Mouse (Mus musculus) thymus, postnatal 14 days (tissue): ENCODE measurements around the gene Gm20219.

Experiments
- DNase-seq: peaks from one replicate; pipeline ENCODE4 v3.0.0; 2021

Gm20219 gene

DNA sequence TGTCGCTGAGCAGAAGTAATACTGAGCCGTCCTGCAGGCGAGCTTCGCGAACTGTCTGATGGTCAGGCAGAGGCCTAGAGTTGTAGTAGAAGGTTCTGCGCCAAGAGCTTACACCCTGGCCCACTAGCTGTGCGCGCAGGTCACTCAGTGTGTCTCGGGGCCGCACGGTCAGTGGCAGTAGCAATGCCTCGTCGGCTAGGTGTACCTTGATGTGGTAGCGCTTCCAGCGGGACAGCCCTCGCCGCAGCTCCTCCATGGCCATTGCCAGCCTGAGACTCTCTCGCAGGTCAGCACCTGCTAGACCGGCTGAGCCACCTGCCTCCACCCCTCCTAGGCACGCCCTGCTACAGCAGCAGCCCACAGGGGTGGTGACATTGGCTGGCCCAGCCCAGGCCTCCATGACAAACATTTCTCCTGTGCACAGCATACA lies at the start of gene Gm20219:
Gm20219 (minus strand) TSS at position 266 of the 430 bp plus-strand sequence.
- no peak for DNase-seq

- no peak for DNase-seq
Observed at GRCm38 (mm10) chr17:56604070-56604380, 49.8 kb upstream of the Gm20219 start.

GRCm38 (mm10) chr17:56603186-56604069 lies 49.2 kb upstream of the Gm20219 start:
- no peak for DNase-seq

GRCm38 (mm10) chr17:56593527-56594271 lies 39.5 kb upstream of the Gm20219 start:
- no peak for DNase-seq

GRCm38 (mm10) chr17:56592553-56592952 lies 38.4 kb upstream of the Gm20219 start:
- no peak for DNase-seq

DNA sequence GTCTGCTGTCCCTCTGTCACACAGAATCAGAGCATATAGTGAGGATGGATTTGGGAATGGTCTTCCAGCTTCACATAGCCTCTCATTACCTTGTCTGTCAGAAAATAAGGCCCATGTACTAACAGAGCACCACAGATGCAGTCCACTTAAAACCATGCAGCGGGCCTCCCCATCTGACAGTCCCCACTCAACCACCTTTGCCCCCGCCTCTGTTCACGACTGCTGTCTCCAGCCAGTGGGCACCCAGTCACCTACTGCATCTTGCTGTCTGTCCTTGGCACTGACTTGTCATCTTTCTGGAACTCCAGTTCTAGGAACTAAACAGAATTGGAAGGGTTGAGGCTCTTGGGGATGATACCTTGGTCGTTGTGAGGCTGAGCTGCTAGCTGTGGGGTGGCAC lies 34.7 kb upstream of the Gm20219 start:
- no peak for DNase-seq

GRCm38 (mm10) chr17:56587773-56588172 lies 33.6 kb upstream of the Gm20219 start:
- no peak for DNase-seq

DNA sequence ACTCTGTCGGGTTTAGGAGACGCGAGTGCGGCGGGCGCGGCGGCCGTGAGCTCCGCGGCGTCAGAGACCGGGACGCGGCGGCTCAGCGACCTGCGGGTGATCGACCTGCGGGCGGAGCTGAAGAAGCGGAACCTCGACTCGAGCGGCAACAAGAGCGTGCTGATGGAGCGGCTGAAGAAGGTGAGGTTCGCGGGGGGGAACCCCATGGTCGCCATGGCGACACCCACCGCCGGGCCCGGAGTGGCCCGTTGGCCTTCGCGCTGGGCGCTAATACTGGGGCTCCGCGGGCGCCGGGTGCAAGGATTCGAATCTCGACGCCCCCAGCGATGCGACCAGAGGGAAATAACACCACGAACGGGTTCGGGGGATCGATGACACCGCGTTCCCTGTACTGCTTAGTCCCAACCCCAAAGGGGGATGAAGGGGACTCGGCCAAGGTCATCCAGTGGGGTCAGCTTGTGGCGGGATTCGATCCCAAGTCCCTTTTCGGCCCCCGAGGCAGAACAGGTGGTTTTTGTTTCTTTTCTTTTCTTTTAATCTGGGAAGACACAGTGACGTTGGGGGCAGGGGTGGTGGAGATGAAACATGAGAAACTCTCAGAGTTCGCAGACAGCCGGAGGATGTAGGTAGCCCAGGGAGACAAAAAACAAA lies 31.1 kb upstream of the Gm20219 start:
- no peak for DNase-seq

DNA sequence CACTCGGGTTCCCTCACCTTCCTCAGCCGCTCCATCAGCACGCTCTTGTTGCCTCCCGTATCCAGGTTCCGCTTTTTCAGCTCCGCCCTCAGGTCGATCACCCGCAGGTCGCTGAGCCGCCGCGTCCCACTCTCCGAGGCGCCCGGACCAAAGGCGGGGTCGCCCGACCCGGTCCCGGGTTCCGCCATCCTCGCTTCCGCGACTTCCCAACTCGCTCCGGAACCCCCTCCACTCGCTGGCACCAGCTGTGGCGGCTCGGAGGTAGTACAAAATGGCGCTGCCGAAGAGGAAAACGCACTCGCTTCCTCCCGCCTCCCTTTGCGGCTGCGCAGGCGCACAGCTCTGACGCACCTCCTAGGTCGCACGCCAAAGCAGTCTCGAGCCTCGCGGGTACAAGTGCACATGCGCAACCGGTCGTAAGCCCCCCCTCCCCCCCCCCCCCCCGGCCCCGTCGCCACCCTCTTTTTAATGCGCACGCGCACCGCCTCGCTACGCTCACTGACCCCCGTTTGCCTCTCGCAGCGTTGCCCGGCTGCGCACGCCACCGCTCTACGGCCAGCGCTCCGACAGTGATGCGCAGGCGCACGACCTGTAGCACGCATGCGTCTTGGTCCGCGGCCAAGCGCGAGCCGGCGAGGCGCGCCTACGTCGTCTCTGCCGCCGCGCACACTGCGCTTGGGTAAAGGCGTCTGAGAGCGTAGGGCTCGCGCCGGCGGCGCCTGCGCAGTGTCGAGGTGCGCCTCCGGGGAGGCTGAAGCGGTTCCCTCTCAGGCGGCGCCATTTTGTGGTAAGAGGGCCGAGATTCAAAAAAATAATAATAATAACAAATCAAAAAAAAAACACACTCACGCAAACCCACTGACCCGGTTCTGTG lies 30.3 kb upstream of the Gm20219 start, which contains the start of the genes Safb2 and Safb:
Safb2 (minus strand) TSS at position 329 of the 874 bp plus-strand sequence.
Safb (plus strand) TSS at position 569 of the 874 bp plus-strand sequence.
- peak; percentile 99 for DNase-seq

GRCm38 (mm10) chr17:56583611-56584256 lies 29.5 kb upstream of the Gm20219 start:
- DNase-seq = no peak

DNA sequence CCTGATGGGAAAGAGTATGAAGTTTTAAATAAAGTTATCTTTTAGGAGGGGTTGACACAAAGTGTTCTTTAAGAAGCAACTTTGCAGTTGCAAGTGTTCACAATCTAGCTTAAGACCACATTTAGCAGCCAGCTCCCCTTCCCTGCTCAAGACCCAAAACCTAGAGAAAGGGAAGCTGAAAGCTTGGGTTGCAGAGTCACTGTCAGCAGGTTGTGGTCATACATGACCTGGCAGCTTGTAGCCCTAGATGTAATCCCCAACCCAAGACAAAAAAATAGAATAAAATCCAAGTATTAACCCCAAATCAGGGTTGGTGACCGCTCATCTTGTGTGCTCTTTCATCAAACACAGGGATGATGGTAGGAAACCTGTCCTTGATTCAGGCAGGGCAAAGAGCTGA lies 28.9 kb upstream of the Gm20219 start:
- no peak for DNase-seq

DNA sequence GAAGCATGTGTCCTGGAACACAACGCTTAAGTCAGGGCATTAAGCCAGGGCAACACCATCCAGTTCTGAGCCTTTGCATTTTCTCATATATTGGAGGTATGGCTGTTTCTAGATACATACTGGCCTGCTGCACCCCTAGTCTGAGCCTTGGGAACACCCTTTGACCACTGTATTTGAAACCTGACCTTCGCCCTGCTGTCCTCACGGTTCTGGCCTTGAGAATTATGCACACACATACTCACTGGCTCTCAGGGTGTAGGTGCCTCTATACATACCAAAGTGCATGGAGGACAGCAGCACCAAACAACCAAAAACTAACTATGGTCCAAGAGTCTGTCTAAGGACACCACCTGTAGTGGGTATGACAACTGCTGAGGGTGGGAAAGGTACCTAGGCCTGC lies 18.8 kb upstream of the Gm20219 start:
- no peak for DNase-seq

DNA sequence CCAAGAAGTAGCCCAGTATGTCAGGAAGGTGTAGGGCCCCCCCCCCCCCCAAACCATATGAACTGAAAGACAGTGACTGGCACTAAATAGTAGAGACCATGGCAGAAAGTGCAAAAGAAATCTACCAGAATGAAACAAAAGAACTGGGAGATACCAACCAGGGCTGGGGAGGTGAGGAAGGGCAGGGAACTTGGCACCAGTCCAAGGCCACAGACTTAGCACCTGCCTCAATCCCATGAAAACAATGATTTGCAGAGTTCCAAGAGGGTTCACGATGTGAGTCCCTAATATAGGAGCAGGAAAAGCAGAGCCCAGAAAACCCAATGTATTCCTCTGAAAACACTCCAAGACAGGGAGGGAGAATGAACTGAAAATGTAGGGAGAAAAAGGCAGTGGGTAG lies 18.0 kb upstream of the Gm20219 start:
- DNase-seq = no peak

DNA sequence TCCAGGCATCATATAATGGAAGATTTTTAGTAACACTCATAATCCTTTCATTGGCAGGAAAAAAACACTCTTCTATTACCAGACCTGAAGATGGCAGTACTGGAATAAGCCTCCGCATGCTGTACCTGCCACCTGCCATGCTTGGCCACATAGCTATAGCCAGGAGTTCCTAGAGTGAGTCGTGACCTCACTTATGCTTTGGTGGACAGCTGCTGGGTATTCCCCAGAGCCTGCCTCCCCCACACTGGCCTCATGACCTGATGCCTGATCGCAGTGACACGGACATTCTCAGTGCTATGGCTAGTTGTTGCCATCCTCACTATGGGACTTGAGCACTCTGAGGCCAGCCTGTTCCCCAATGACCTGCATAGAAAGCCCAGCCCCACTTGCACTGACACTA lies 16.1 kb upstream of the Gm20219 start:
- no peak for DNase-seq

GRCm38 (mm10) chr17:56567370-56567769 lies 13.2 kb upstream of the Gm20219 start:
- DNase-seq = no peak

DNA sequence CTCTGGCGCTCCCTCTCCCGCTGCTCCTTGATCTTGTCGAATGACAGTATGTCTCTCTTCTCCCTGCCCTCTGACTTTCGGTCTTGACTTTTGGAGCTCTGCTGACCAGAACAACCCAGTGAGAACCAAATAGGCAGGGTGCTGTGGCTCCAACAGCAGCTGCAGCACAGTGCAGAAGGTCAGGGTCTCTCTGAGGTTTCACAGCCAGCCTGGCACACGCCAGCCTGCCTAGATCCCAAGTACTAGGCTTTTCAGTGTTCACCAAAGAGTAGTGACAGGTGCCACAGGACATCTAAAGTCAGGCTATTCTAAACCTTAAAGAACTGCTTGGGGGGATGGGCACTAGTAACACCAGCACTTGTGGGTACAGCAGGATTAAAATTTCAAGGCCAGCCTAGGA lies 12.7 kb upstream of the Gm20219 start:
- DNase-seq = no peak

GRCm38 (mm10) chr17:56566293-56566692 lies 12.1 kb upstream of the Gm20219 start:
- DNase-seq = no peak

DNA sequence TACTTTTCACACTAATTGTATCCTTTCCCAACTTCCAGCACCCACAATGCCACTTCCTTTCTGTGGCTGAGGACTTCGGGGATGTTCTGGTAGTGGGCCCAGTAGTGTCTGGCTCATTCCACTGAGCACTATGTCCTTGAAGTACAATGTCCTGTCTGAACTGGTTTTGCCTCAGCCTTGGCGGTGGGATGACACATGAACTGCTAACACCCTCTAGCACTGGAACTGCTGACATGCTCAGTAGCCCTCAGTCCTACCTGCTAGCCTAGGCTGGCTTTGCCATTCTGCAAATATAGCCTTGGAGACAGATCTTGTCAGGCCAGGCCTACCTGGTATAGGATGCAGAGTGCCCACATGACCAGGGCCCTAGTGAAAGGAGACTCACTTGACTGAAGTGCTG lies 7.7 kb upstream of the Gm20219 start:
- no peak for DNase-seq

- no peak for DNase-seq
Observed at GRCm38 (mm10) chr17:56560131-56560530, 5.9 kb upstream of the Gm20219 start.

DNA sequence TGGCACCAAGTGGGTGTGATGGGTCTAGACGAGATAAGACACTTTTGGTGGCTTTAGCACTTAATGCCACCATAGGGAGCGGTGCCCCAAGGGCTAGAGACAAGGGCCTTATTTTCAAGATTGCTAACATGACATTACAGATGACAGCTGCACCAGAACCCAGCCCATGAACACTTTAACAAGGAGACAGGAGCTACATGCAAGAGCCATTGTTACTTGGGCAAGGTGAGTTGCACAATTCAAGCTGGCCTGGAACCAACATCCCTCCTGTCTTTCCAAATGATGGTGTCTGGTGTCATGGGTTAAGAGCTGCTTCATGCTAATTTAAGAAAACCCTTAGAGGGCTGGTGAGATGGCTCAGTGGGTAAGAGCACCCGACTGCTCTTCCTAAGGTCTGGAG lies 5.2 kb upstream of the Gm20219 start:
- no peak for DNase-seq

- peak; percentile 74 for DNase-seq
Observed at GRCm38 (mm10) chr17:56558448-56558847, 4.3 kb upstream of the Gm20219 start.

GRCm38 (mm10) chr17:56552781-56553363 lies 1.3 kb downstream of the Gm20219 start:
- peak; percentile 78 for DNase-seq
